Mouse (Mus musculus): ENCODE measurements around the gene Pim3.

GRCm38 (mm10) chr15:88841160-88841559 is 20.8 kb upstream of the Pim3 start:
- no peak for TF ChIP-seq GATA1 (IDR thresholded peaks at IDR 0.05; ENCODE audit: low read length)
- TF ChIP-seq TAL1 (IDR thresholded peaks at IDR 0.05; ENCODE audit: low read length): no peak

All from erythroblast, embryonic 14.5 days (primary cell).